Mouse (Mus musculus) CH12.LX (cell line): ENCODE data around the gene C130032M10Rik.

ENCODE experiments used
- CHD1 ChIP-seq: IDR thresholded peaks from 2 replicates; pipeline ENCODE4 v1.6.1; 2012; ENCODE audit warnings: low read depth, low read length, improper control_type of control experiment, inconsistent platforms
- CTCF ChIP-seq, 2 experiments: IDR thresholded peaks in 1 of 2; conservative IDR thresholded peaks in 1 of 2; 2 replicates each; pipeline ENCODE4 v1.5.1; 2011 to 2012; ENCODE audit warnings: low read depth in 2 of 2, low read length in 2 of 2, improper control_type of control experiment in 1 of 2, inconsistent platforms in 1 of 2, mild to moderate bottlenecking in 1 of 2, moderate library complexity in 1 of 2
- EP300 ChIP-seq: IDR thresholded peaks from 2 replicates; pipeline ENCODE4 v1.6.1; 2011; ENCODE audit warnings: low read length, improper control_type of control experiment
- HCFC1 ChIP-seq: IDR thresholded peaks from 2 replicates; pipeline ENCODE4 v1.6.1; 2012; ENCODE audit warnings: low read depth, mild to moderate bottlenecking, inconsistent platforms, low read length, improper control_type of control experiment
- MXI1 ChIP-seq: IDR thresholded peaks from 2 replicates; pipeline ENCODE4 v1.6.1; 2011; ENCODE audit warnings: mild to moderate bottlenecking, low read depth, low read length, improper control_type of control experiment
- POLR2A ChIP-seq: IDR thresholded peaks from 2 replicates; pipeline ENCODE4 v1.6.1; 2011; ENCODE audit warnings: low read depth, mild to moderate bottlenecking, improper control_type of control experiment, low read length
- POLR2AphosphoS2 ChIP-seq: IDR thresholded peaks from 2 replicates; pipeline ENCODE4 v1.6.1; 2011; ENCODE audit warnings: low read depth, low read length, improper control_type of control experiment
- TBP ChIP-seq: conservative IDR thresholded peaks from 2 replicates; pipeline ENCODE4 v1.6.1; 2011; ENCODE audit warnings: low read depth, low read length, improper control_type of control experiment
- TCF12 ChIP-seq: IDR thresholded peaks from 2 replicates; pipeline ENCODE4 v1.6.1; 2014; ENCODE audit warnings: low read depth, mild to moderate bottlenecking, inconsistent platforms, low read length, improper control_type of control experiment

- TF ChIP-seq MXI1 (no peak), CTCF (conservative IDR thresholded peaks at IDR 0.05 in 1 of 2, IDR thresholded peaks at IDR 0.05 in 1 of 2; ENCODE audit: low read depth in 2 of 2, low read length in 2 of 2) (peak in 1 of 2 experiments; percentile 63; a peak in 2 of 4 replicates), CHD1 (no peak), TBP (no peak), HCFC1 (no peak), TCF12 (no peak), POLR2A (no peak), EP300 (no peak), POLR2AphosphoS2 (no peak)
These were observed 3.4 kb downstream of the C130032M10Rik start for GRCm38 (mm10) chr9:114518812-114519477.
